Mouse (Mus musculus): Measurements from ENCODE around the gene Akap17b.
"Not testable (repeated sequence)": the region's sequence is repeated elsewhere in the genome, so short reads cannot be mapped to it uniquely, and the experiment has no call there.

DNA sequence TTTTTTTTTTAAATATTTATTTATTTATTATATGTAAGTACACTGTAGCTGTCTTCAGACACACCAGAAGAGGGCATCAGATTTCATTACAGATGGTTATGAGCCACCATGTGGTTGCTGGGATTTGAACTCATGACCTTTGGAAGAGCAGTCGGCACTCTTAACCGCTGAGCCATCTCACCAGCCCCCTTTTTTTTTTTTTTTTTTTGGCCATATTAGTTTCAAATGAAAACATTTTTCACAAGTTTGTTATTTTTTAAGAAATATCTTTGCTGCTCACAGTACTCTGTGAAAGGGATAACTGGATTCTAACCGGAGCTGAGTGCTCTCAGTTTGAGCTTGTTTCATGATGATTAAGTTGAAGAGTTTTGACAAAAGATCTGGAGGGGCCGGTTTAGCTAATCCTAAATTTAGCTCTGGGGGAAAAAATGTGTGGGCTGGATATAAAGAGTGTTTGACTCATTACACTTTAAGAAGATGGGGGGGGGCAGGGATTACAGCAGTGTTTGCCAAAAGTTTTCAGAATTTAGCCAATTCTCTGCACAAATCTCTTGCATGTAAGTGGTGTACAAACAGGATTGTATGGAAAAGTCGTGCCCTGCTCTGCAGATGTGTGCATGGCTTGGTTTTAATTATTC lies 48.6 kb downstream of the Akap17b start:
- TF ChIP-seq CTCF (IDR thresholded peaks at IDR 0.05; ENCODE audit: low read depth, low read length); GATA2 (IDR thresholded peaks at IDR 0.05; ENCODE audit: borderline replicate concordance, low read depth, low read length); POLR2AphosphoS5 (IDR thresholded peaks at IDR 0.05; ENCODE audit: insufficient replicate concordance, low read depth, low read length); TAL1 (conservative IDR thresholded peaks at IDR 0.05; ENCODE audit: low read depth, low read length): not testable (repeated sequence)

All from G1E (cell line).